Mouse (Mus musculus) megakaryocyte progenitor cell, adult 5-6 weeks (primary cell): ENCODE measurements at regions not wholly inside any gene's neighbourhood (a gene's known extent, or its start where the extent isn't known, plus 50 kb on each side); places are given as distances from the start of the nearest gene placed in this dataset.
A peak's percentile ranks its signal among the peaks of the same experiment; 100 is the strongest.

Experiments used
- ATAC-seq: replicated peaks from 2 replicates; pipeline ENCODE4 v1.8.0; 2016; ENCODE audit warnings: mild to moderate bottlenecking, moderate TSS enrichment, inconsistent platforms; ENCODE audit not compliant: poor library complexity

DNA sequence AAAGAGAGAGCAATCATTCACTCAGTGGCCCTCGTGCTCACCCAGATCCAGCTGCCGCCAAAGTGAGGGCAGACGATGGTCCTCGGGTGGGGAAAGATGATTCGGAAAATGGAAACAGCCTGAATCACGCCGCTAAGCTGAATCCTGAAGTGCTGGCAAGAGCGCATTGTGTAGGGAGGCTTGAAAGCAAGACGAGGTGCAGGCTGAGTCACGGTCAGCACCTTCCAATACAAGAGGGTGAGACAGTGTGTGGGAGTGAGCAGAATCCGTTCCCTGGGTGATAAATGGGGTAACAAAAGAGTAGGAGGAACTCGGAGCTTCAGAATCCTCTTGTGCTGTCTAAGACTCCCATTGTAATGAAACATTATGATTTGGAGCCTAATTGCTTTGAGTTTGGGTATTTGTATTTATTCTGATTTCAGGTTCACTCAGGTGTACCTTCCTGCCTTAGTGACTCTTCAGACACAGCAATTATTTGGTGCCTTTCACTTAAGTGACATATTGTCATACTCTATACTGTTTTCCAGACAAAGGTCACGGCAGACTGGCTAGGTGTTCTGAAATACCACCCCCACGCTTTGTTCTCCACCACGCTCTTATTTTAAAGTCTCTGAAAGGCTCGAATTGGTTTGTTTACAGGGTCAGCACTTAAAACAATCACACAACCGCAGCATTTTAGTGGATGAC is 70.0 kb downstream of the Mbip start:
- no peak for ATAC-seq

DNA sequence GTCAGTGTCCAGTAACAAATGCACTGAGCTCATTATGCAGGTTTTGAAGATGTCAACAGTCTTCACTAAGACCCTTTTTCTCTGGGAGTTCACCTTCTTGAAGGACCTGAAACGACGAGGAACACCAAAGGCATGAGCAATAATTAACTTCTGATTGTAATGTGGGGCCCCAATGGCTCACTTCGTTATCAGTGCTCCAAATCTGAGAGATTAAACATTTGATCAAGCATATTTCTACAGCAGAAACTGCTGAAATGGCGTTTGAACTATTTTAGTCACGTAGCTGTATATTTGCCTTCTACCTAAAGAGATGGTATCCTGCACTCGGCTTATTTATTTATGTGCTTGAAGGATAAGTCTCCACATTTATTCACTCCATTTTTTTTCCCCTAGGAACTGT is 80.6 kb downstream of the Mbip start:
- no peak for ATAC-seq

DNA sequence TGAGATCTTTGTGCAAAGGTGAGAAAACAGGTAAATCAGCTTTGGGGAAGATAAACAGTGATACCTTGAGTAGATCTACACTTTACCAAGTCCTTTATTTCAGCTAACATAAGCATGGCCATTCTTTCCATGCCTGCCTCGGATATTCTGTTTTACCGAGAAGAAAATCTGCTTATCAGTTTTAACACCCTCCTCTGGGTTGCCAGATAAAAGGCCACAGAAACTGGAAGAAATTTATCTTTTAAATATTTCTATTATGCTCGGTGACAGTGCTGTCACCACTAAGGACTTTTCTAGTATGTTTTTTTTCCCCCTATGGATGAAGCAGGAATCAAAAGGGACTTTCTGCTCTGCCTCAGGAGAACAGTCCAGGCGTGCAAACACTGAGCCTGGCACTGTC is 84.2 kb downstream of the Mbip start:
- no peak for ATAC-seq

DNA sequence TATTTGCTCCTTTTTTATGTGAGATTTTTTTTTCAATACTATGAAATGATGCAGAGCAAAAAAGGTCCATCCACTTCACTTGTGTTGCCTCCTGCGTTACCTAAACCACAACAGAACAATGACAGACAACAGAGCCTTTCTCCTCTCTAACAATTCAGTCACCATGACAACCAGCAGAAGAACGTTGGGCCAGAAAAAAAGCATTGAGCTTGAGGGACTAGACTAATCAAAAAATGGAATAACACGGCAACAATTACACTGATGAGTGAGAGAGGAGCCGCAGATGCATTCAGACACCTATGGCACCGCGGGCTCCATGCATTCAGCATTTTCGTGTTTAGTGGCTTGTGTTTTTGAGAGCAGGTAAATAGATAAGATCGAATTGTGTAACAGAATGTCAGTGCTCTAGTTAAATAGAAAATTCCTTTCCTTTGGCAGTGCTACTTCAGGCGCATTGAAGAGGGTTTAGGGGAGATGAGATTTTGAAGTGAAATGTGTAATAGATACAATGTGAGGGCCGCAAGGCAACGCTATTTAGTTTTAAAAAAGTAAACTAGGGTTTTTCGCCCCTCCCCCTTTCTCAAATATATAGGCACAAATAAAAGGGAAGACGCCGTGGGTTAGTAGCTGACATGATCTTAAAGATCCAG is 87.2 kb downstream of the Mbip start:
- ATAC-seq, result no peak

DNA sequence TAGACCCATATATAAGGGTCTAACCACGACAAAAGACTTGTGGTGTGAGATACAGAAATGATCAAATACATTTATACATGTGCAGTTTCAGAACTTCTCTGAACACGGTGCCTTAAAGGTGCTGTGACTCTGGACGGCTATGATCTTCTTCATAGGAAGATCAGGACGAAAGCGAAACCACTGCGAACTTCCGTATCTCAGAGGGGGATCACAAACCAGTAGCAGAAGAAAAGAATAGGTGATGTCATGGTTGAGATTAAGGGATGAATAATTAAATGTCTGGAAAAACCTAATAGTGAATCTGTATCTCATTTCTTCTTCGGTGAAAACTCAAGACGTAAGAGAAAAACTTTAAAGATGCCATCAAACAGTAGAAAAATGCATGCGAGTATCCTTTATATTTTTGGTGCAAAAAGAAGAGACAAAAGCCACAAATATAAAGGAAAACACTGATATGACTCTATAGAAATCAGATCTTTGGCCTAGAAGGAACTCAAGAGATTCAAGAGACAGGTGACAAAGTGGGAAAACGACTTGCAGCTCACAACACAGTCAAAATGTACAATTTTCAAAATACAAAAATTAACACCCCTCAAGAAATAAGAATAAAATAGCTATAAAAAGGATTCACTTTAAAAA is 89.3 kb downstream of the Mbip start:
- no peak for ATAC-seq

DNA sequence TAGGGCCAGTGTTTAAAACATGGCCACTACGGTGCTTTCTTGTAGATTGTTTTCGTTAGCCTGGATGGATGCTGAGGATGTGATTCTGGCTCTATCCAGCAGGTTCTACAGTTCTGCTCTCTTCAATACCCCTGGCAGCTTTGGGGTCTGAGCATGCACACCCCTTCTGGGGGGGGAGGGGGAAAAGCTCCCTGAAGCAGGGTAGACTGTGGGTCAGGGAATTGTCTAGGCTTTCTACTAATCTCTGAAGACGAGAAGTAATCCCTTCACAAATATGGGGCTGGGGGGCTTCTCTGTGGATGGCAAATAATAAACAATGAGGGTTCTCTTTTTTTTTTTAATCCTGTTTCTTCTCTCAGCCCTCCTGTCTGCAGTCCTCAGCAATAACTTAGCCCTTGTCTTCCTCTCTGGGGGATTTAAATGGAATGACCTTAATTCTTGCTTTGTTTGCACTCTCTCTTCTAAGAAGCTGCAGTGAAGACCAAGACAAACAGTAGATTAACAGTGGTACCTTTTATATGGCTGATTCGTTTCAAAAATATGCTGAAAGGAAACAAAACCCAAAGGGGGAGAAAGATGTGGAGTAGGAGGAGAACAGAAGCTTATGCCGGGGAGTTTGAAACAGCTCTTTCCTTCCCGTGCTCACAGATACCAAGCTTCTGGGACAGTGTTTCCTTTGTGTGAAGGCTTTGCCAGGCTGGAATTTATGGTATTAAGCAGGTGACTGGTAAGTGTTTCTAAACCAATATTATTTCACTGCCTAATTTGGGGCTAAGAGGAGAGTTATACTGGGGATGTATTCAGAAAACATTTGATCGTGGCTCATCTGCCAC is 92.9 kb downstream of the Mbip start:
- no peak for ATAC-seq

DNA sequence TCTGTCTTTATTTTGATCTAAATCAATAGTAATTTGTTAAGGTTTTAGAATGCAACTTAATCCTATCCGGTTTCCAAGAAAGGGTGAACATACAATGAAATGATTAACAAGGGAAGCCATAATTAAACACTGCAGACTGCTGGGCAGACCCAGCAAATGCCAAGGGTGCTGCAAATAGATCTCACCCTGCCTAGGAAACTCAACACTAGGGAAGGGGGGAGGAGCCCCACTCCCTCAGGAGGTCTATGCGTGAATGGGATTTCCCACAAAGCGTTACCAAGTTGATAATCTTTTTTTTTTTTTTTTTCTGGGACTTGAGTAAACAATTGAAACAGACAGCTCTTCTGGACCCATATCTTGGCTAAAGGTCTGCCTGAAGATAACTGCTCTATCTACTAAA is 95.4 kb downstream of the Mbip start:
- ATAC-seq, result no peak

DNA sequence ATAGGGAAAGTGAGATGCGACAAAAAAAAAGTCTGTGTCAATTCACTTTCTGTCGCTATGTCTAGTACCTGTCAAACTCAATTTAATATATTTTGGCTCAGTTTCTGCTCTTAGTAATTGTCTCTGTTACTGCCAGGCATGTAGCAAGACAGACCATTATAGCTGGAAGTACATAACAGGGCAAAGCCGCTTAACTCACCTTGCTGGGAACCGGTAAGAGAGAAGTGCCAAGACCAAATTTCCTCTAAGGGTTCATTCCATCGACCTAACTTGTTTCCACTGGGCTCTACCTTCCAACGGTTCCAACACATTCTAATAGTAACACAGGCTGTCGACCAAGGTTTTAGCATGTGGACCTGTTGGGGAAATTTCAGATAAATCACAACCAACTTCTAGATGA is 99.3 kb downstream of the Mbip start:
- no peak for ATAC-seq

DNA sequence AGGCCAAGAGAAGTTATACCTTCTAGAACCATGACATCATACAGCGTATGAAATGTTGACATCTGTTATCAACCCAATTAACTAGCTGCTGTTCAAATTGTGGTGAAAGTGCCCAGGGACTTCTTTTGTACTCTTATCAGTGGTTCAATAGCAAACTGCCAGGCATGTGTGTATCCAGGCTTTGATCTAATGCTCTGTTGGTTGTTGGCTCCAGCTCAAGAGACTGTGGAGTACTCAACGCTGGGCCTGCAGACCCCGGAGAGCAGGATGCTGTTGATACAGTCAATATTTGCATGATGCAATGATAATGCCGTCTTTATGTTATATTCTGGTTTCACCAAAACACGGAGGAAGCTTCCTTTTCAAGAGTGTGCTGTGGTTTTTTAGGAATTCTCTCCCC is 102.9 kb downstream of the Mbip start:
- ATAC-seq, result no peak

DNA sequence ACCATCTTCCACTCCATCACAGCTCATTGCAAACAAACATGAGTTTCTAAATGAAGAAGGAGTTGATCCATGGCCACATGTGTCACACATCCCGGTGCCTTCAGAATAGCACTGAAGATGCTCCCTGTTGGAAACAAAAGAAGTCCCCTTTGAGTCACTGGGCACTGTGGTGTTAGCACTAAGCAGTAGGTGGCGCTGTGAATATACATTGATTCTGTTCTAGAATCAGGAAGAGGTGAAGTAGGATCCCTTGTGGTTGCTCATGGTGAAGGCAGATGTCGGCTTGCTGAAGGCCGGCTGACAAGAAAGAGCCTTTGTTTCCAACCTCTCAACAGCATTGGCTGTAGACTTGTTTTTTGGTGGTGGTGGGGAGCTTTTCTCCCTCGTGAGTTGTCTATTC is 104.0 kb downstream of the Mbip start:
- ATAC-seq, result peak; percentile 99

DNA sequence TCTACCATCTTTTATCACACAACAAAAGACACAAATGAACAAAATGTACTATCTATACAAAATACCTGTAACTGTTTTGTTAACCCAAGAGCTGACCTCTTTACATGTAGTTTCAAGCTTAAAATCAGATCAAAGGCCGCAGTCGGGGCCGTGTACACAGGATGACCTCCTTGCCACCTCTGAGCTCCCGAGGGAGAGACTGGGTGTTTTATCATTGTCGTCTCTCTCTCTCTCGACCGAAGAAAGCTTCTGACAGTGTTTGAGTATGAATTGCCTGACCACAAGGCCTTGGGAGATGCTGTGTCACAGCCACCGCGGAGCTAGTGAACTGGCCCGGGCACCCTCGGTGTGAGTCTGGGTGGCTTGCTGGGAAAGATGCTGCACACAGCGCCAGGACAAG is 105.5 kb downstream of the Mbip start:
- ATAC-seq, result no peak

DNA sequence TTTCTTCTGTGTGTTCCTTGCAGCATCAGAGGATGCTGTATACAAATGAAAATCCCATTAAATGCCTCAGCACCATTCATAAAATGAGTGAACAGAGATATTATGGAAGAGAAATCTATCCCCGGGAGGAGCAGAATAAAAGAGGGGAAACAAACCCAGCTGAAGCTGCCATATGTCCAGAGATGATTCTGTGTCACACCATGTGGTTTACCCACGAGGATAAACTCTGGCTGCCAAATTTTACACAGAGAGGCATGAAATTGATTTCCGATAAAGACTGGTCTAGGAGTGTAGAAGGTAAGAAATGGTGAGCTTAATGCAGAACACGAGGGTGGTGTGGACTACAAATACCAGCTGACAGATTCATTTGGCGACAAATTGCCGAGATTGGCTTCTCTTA is 111.1 kb downstream of the Mbip start:
- no peak for ATAC-seq

DNA sequence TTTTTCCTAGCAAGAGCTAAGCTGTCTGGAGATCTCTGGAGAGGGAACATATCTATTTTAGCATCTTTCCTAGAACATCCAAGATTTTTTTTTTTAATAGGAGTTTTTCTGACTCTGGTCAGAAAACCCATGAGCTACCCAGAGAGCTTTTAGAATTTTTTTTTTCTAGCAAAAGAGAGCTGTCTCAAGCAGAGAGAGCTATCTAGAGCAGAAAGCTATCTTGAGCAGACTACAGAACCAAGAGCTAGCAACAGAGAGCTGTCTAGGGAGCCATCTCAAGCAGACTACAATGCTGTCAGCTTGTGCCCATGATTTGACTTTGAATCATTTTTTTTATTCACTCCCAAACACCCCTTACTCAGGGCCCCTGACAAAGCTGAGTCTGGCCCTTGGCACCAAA is 112.5 kb downstream of the Mbip start:
- no peak for ATAC-seq

DNA sequence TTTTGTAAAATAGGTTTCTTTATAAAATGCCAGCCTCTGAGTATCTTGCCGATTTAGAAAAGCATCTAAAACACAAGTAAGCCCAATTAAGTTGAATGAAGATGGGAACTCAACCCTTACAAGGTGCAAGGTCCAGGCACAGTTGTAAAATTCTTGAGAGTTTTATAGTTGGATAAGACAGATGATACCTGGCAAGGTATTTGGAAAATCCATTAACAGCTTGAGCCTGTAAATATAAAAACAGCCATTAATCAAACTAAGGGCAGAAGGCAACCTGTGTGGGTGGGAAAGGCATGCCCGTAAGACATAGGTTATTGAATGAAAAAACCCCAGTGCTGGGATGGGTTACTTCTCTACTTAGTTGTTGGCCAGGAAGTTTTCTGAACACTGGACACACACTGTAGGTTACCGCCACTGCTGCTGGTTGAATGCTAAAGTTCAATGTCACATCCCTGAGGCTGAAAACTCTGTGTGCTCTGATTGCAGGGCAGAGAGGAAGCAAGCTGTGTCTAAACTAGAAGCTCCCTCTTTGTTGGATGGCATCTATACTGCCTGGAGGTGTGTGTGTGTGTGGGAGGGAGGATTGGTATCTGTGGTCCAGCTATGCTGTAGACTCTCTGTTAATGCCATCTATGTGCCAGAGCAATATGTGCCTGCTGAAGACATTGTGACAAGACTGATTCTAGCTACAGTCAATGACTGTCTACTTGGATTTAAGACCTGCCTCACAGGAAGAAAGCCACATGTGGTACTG is 121.4 kb downstream of the Mbip start:
- ATAC-seq, result no peak

DNA sequence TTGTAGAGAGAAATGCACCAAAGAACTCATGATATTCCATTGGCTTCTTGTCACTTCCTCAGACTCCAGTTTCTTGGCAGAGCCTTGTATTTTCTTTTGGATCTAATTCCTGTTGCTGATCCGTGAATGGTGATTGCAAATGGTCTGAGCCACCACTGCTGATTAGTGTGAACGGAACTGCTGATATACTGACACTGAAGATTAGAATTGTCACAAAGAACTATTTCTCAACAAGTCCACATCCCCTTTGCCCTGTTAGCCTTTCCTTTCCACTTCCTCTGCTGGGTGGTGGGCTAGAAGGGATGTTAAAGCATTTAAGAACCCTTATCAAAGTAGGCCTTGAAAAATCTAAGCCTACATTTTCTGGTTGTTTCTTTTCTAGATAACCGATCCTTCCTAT is 152.2 kb downstream of the Mbip start:
- ATAC-seq, result no peak

DNA sequence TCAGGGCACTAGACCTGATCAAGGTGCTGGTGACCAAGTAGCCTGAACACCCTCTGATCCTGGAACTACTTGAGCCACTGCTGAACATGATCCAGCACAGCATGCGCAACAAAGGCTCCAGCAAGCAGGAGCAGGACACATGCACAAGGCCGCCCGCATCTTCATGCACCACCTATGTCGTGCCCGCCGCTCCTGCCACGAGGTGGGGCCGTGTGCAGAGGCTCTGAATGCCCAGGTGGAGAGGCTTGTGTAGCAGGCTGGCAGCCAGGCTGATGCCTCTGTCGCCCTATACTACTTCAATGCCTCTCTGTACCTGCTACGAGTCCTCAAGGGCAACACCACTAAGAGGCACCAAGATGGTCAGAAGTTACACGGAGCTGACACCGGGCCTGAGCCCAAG is 156.1 kb downstream of the Mbip start:
- ATAC-seq, result no peak

DNA sequence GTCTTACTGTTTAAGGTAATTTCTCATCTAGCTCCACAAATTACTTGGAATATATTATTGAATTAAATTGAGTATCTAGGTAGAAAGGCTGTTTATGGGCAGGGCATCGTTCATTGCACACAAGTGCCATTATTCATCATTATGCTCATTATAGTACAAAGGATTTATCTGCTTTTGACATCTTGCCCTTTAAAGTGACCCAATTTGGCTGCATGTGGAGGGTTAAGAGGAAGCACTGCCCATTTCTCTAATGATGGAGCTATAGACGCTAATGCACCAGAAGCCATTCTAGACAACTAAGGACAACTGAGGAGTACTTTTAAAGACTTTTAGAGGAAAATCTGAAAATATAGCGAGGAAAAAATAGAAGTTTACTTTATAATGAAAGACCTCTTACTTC is 185.0 kb downstream of the Mbip start:
- no peak for ATAC-seq

DNA sequence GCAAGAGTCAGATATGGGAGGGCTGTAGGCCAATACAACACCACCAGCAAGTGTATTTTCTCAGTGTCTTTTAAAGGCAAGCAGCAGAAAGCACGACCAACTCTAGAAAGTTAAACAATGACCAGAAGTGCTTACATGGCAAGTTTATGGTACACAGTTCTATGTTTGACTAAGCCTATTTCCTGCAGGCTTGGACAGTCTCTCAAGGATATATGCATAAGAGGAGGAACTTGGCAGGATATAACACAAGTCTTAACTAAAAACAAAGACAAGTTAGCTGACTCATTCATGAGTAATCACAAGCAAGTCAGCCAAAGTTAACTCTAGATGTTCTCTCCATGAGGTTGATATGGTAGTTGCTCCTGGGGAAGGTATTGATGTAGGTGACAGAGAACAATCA is 201.3 kb downstream of the Mbip start:
- no peak for ATAC-seq

DNA sequence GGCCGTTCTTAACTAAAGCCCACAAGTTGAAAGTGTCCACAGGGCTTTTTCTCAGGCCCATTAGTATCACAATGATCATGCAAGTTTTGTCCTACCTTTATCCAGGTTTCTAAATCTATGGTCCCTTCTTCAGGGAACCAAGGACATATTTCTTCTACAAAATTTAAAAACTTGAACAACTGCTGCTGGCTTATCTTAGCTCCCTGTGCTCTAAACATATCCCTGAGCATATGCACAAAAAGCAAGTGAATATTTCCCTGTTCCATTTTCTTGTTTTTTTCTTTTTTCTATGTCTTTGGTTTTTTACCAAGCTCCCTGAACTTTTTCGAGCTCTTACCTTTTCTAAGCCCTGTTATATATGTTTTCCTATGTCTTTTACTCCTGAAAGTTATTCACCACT is 201.9 kb downstream of the Mbip start:
- ATAC-seq, result no peak

DNA sequence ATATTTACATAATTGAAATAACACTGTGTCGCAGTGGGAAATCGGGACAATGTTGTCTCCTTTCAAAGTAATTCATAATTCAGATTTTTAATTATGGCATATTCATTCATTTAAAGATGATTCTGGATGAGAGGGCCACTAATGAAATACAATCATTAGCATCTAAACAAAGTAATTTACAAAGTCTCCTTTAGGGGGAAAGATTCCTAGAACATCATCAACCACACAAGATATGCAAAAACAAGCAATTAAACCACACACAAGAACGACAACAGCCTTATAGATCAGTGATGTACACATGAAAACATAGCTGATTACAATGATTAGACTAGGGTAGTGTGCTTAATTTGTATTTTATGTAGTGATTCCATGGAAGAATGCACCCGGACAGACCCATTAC is 231.2 kb downstream of the Mbip start:
- no peak for ATAC-seq

DNA sequence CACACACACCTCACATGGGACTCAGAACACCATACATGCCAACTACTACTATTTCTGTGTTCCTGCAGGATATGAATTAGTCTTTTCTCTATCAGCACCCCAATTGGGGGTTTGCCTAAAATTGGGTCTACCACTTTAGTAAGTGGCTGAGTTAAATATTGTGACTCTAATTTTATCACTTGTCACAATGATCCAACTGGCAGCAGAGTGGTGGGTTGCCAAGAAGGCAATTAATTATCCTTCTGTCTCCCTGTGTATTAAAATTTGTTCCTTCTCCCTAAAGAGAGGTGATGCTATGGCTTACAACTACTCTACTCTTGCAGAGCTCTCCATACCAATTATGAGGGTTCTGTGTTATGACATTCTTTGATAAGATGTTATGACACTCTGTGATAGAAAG is 245.3 kb downstream of the Brms1l start:
- no peak for ATAC-seq
